Mouse (Mus musculus) liver, embryonic 11.5 days (tissue): ENCODE data around the gene Dnah3. TPM values are rescaled to one million over a fixed set of nuclear protein-coding genes. Genes with fewer than 3 reads are reported as not detected.

Source experiments
- ATAC-seq: fragments of 200-750 bp; cut with Nextera tagmentation; replicated peaks from 2 replicates; pipeline ENCODE4 v1.8.0; 2017; ENCODE audit warnings: moderate number of reproducible peaks, mild to moderate bottlenecking, moderate TSS enrichment, moderate library complexity; ENCODE audit not compliant: low FRiP score
- DNase-seq: peaks from one replicate; pipeline ENCODE4 v3.0.0-alpha.2; 2017; ENCODE audit warnings: low spot score
- H3K27ac ChIP-seq: fragments of 300-500 bp; sonication (generic); 2 replicates; pipeline ENCODE4 v1.5.1; 2014; ENCODE audit warnings: mild to moderate bottlenecking, low read depth, low read length, control low read depth
- H3K27me3 ChIP-seq: fragments of 300-500 bp; sonication (generic); replicated peaks from 2 replicates; pipeline ENCODE4 v1.6.1; 2014; ENCODE audit warnings: low read length, mixed read lengths; ENCODE audit not compliant: control insufficient read depth, insufficient read depth
- H3K36me3 ChIP-seq: fragments of 300-500 bp; sonication (generic); 2 replicates; pipeline ENCODE4 v1.6.1; 2014; ENCODE audit warnings: mild to moderate bottlenecking, low read length, moderate library complexity, mixed read lengths; ENCODE audit not compliant: control insufficient read depth, insufficient read depth
- H3K4me1 ChIP-seq: fragments of 300-500 bp; sonication (generic); replicated peaks from 2 replicates; pipeline ENCODE4 v1.6.1; 2014; ENCODE audit warnings: low read length, mixed read lengths; ENCODE audit not compliant: control insufficient read depth, insufficient read depth
- H3K4me2 ChIP-seq: fragments of 300-500 bp; sonication (generic); 2 replicates; pipeline ENCODE4 v1.6.1; 2014; ENCODE audit warnings: mild to moderate bottlenecking, control low read depth, moderate library complexity
- H3K4me3 ChIP-seq: fragments of 300-500 bp; sonication (generic); 2 replicates; pipeline ENCODE4 v1.5.1; 2014; ENCODE audit warnings: low read depth, low read length, control low read depth
- H3K9ac ChIP-seq: fragments of 300-500 bp; sonication (generic); 2 replicates; pipeline ENCODE4 v1.6.1; 2014; ENCODE audit warnings: low read depth, low read length, control low read depth
- H3K9me3 ChIP-seq: fragments of 300-500 bp; sonication (generic); 2 replicates; pipeline ENCODE4 v1.6.1; 2016; ENCODE audit warnings: low read length, inconsistent platforms, mixed read lengths; ENCODE audit not compliant: control insufficient read depth
- WGBS: fragments of 180-500 bp; shearing (Covaris S2); extraction: QIAGEN DNeasy Blood & Tissue Kit; methylation state at CpG from one replicate; pipeline ENCODE4 v1.1.7; 2014; 5-methylcytosine and 5-hydroxymethylcytosine counted together
- polyA plus RNA-seq: library from polyadenylated mRNA; unstranded; fragments of >200 nt; fragmentation: Nextera tagmentation; extraction: Ambion mirVana; gene quantifications from 2 replicates; pipeline ENCODE4 v1.2.1, GENCODE M21; 2014

Dnah3 gene
- polyA plus RNA-seq, 1 experiment from 2014 or later = not detected

GRCm38 (mm10) chr7:119892742-119893141 lies 202.3 kb downstream of the Dnah3 start:
- Histone ChIP-seq H3K4me2 (no peak overlapping the region), H3K27ac (no peak overlapping the region), H3K27me3 (no peaks in the 10 kb centered on the region), H3K4me3 (no peak overlapping the region), H3K9ac (no peak overlapping the region), H3K4me1 (peaks cover 3% of the 10 kb centered on the region; the same call in 1 of the 2 replicates), H3K9me3 (no peaks in the 10 kb centered on the region), H3K36me3 (no peaks in the 10 kb centered on the region)
- 79% methylated on average over 4 of the region's 4 CpGs for WGBS
- DNase-seq = no peak
- ATAC-seq = no peak

GRCm38 (mm10) chr7:119892198-119892597 lies 202.9 kb downstream of the Dnah3 start:
- WGBS = 88% methylated on average over 1 of the region's 1 CpGs
- ATAC-seq (no peak), DNase-seq (no peak)
- no peaks in the 10 kb centered on the region for H3K36me3 ChIP-seq
- no peaks in the 10 kb centered on the region for H3K27me3 ChIP-seq
- peaks cover 3% of the 10 kb centered on the region; the same call in 1 of the 2 replicates for H3K4me1 ChIP-seq
- no peak overlapping the region for H3K4me3 ChIP-seq
- no peak overlapping the region for H3K27ac ChIP-seq
- H3K4me2 ChIP-seq = no peak overlapping the region
- no peaks in the 10 kb centered on the region for H3K9me3 ChIP-seq
- H3K9ac ChIP-seq = no peak overlapping the region

DNA sequence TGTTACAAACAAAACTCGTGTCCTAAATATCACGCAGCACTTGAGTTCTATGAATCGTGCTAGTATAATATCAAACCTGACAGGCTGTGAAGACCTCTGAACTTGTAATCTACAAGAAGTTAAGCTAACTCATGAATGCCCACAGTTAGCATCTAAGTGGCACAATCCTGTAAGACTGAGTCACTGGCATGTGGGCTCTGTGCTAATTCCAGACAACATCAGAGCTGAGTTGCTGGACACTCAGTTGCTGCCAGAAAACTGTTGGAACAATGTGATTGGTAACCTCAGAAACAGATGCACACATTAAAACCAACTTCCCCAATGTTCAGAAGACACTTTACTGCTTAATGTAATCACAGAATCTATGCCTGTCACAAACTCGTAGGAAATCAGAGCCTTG lies 207.2 kb downstream of the Dnah3 start:
- no peaks in the 10 kb centered on the region for H3K9me3 ChIP-seq
- no peaks in the 10 kb centered on the region for H3K4me1 ChIP-seq
- ATAC-seq = no peak

DNA sequence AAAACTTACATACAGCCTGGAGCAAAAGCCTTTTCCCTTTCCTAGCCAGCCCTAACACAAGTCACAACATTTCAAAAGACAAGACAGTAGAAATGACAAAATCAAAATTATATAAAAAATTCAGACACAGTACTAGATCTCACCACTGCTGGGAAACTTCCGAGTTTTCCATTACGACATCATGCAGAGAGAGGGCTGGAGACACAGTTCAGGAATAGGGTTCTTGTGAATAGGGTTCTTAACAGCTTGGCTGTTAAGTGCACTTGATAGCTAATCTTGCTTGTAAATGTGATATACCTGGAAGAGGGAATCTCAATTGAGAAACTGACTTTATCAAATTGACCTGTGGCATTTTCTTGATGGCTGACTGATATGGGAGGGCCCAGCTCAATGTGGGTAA lies 213.9 kb downstream of the Dnah3 start:
- H3K27ac ChIP-seq = no peak overlapping the region

More for the DNA sequence above, 207.2 kb downstream of the Dnah3 start:
- no peaks in the 10 kb centered on the region for H3K27me3 ChIP-seq
- 84% methylated on average over 4 of the region's 4 CpGs for WGBS
- H3K36me3 ChIP-seq = no peaks in the 10 kb centered on the region
- no peak for DNase-seq
- H3K9ac ChIP-seq = no peak overlapping the region
- no peak overlapping the region for H3K4me3 ChIP-seq
- no peak overlapping the region for H3K27ac ChIP-seq
- no peak overlapping the region for H3K4me2 ChIP-seq

GRCm38 (mm10) chr7:119880345-119880744 lies 214.7 kb downstream of the Dnah3 start:
- 88% methylated on average over 5 of the region's 5 CpGs for WGBS
- no peak for ATAC-seq

More for the DNA sequence above, 213.9 kb downstream of the Dnah3 start:
- no peak for ATAC-seq
- H3K4me3 ChIP-seq = no peak overlapping the region
- H3K4me2 ChIP-seq = no peak overlapping the region
- H3K36me3 ChIP-seq = no peaks in the 10 kb centered on the region
- no peaks in the 10 kb centered on the region for H3K4me1 ChIP-seq
- 86% methylated on average over 2 of the region's 2 CpGs for WGBS
- H3K27me3 ChIP-seq = no peaks in the 10 kb centered on the region
- DNase-seq = no peak
- no peaks in the 10 kb centered on the region for H3K9me3 ChIP-seq
- no peak overlapping the region for H3K9ac ChIP-seq

GRCm38 (mm10) chr7:119879171-119879570 lies 215.9 kb downstream of the Dnah3 start:
- Histone ChIP-seq H3K4me2 (no peak overlapping the region), H3K9ac (no peak overlapping the region), H3K4me3 (no peak overlapping the region), H3K9me3 (no peaks in the 10 kb centered on the region), H3K36me3 (no peaks in the 10 kb centered on the region), H3K4me1 (no peaks in the 10 kb centered on the region), H3K27ac (no peak overlapping the region), H3K27me3 (no peaks in the 10 kb centered on the region)
- no peak for DNase-seq
- no peak for ATAC-seq
- WGBS = 78% methylated on average over 4 of the region's 4 CpGs

More at GRCm38 (mm10) chr7:119880345-119880744, 214.7 kb downstream of the Dnah3 start:
- H3K9me3 ChIP-seq = no peaks in the 10 kb centered on the region
- no peaks in the 10 kb centered on the region for H3K4me1 ChIP-seq
- H3K4me2 ChIP-seq = no peak overlapping the region
- no peaks in the 10 kb centered on the region for H3K27me3 ChIP-seq
- H3K9ac ChIP-seq = no peak overlapping the region
- no peak overlapping the region for H3K4me3 ChIP-seq
- no peak for DNase-seq
- no peak overlapping the region for H3K27ac ChIP-seq
- H3K36me3 ChIP-seq = no peaks in the 10 kb centered on the region

DNA sequence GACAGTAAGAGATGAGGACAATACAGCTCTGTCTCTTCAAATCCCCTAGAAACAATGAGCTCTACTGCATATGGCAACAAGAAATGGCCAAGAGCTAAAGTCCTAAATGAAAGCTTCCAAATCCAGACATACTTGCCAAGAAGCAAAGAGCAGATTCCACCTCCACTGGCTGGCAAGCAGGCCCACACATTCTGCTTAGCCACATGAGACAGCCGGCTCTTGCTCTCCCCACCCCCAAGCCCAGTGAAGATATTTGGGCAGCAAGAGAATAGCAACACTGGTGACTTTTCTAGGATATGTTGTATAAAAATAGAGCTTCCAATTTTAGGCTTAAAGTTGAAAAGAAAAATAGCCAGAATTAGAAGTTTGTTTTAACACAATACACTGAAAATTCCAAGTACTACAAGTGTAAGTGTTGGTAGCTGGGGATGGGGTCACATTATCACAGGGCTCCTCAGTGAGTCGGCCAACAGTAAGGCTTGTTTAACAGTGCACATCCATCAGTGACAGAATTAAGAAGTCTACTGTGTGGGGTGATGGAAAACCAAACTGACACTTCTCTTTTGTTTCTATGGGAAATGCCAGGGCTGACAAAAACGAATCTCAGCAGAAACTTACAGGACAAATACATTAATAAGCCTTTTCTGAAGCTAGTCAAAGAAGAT lies 219.2 kb downstream of the Dnah3 start:
- Histone ChIP-seq H3K9ac (no peak overlapping the region), H3K9me3 (no peaks in the 10 kb centered on the region), H3K27ac (no peak overlapping the region), H3K36me3 (no peaks in the 10 kb centered on the region), H3K4me3 (no peak overlapping the region), H3K4me2 (no peak overlapping the region), H3K4me1 (no peaks in the 10 kb centered on the region), H3K27me3 (no peaks in the 10 kb centered on the region)
- DNase-seq (no peak), ATAC-seq (no peak)
- WGBS = 53% methylated on average over 3 of the region's 3 CpGs

GRCm38 (mm10) chr7:119873050-119873449 lies 222.0 kb downstream of the Dnah3 start:
- 60% methylated on average over 2 of the region's 2 CpGs for WGBS
- DNase-seq (no peak), ATAC-seq (no peak)
- no peaks in the 10 kb centered on the region for H3K4me1 ChIP-seq
- H3K4me2 ChIP-seq = no peak overlapping the region
- no peaks in the 10 kb centered on the region for H3K36me3 ChIP-seq
- no peaks in the 10 kb centered on the region for H3K9me3 ChIP-seq
- H3K9ac ChIP-seq = no peak overlapping the region
- no peak overlapping the region for H3K4me3 ChIP-seq
- H3K27me3 ChIP-seq = no peaks in the 10 kb centered on the region
- no peak overlapping the region for H3K27ac ChIP-seq
